Mouse (Mus musculus): ENCODE results near the gene Slc4a1. TPM values are rescaled to one million over a fixed set of nuclear protein-coding genes. Genes with fewer than 3 reads are reported as not detected.

The Slc4a1 gene
- polyA plus RNA-seq, 1 experiment, result 2.6 TPM

DNA sequence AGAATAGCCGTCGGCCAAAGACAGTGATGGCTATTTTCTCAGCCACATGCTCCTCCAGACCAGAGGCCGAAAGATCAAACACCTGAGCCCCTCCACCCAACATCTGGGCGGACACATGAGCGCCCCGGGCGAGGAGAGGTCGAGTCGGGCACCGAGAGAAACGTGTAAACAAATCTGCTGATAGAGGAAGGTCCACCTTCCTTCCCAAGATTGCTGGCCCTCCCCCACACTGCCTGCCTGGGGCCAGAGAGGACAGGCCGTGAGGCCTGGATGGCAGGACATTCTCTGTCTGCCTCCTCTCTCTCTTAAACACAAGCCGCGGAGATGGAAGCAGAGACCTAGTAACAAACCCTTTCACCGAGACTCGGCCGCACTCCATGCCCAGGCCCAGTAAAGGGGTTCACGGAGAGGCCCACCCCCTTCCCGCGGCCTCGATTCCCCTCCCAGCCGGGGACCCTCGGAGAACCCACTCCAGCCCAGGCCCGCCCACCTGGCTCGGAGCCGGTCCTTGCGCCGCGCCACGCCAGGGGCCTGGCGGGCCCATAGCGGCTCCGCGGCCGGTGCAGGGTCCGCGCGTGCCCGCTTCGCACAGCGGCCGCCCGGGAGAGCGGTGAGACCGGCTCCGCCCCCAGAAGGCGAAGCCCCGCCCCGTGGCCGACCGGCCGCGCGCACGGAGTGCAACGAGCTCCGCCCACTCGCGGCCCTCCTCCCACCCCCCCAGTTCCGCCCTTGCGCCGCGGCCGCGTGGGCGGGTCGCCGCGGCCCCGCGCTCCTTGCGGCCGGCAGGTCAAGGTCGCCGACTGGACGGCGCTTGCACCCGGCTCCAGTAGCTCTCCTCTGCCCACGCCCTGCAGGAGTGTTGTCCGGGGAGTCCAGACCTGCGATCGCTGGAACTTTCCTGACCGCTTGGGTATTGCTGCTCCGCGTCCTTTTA, 41.2 kb upstream of the Slc4a1 start:
- DNase-seq (ENCODE audit: low read depth), result peak; percentile 93
- TF ChIP-seq CTCF (IDR thresholded peaks at IDR 0.05; ENCODE audit: borderline replicate concordance, extremely low read depth, insufficient read depth, insufficient read length) (no peak), POLR2A (IDR thresholded peaks at IDR 0.05; ENCODE audit: borderline replicate concordance, extremely low read depth, insufficient read depth, insufficient read length, poor library complexity, severe bottlenecking) (peak; percentile 76)

DNA sequence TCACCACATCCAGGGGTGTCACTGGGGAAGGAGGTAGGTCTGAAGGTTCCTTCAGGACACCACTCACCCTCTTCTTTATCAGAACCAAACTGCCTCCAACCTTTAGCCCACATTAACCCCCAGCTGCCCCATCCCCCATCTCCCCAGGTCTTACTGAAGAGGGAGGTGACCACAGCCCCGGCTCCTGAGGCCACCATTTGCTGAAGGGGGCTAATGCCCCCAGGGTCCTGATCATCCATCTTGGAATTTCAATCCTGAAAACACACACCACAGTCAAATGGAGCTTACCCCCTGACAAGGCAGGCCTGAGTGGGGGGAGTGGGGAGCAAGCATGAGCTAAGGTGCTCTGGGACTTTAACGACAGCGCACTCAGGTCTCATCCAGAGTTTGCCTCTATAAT, 40.4 kb upstream of the Slc4a1 start:
- DNase-seq (ENCODE audit: low read depth), result no peak
- TF ChIP-seq CTCF (IDR thresholded peaks at IDR 0.05; ENCODE audit: borderline replicate concordance, extremely low read depth, insufficient read depth, insufficient read length) (no peak), POLR2A (IDR thresholded peaks at IDR 0.05; ENCODE audit: borderline replicate concordance, extremely low read depth, insufficient read depth, insufficient read length, poor library complexity, severe bottlenecking) (no peak)

DNA sequence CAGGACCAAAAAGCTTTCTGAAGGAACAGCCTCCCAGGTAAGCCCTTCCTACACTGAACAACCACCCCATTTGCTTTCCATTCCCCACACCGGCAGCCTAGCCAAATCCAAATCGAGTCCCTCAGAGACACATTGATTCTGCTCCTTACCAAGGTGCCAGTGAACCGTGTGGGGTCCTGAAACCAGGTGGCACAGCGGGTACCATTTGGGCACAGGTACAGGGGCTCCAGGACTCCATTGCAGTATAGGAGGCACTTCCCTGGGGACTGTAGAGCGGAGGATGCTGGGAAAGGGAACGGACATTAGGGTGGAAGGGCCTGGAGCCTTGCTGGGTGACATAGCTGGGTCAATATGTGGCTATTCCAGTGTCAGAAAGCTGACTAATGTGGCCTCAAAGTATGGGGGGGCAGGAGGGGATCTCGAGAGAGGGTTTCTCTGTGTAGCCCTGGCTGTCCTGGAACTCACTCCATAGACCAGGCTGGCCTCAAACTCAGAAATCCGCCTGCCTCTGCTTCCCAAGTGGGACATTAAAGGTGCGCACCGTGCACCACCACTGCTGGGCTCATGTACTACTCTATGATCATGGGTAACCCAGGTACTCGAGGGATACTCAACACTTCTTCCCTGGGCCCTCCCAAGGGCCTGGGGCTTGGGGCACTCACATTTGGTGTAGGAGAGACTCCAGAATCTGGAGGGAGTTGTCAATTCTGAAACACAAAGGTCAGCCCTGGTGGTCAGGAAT, 39.7 kb upstream of the Slc4a1 start:
- TF ChIP-seq POLR2A (IDR thresholded peaks at IDR 0.05; ENCODE audit: borderline replicate concordance, extremely low read depth, insufficient read depth, insufficient read length, poor library complexity, severe bottlenecking) (no peak), CTCF (IDR thresholded peaks at IDR 0.05; ENCODE audit: borderline replicate concordance, extremely low read depth, insufficient read depth, insufficient read length) (no peak)
- no peak for DNase-seq (ENCODE audit: low read depth)

DNA sequence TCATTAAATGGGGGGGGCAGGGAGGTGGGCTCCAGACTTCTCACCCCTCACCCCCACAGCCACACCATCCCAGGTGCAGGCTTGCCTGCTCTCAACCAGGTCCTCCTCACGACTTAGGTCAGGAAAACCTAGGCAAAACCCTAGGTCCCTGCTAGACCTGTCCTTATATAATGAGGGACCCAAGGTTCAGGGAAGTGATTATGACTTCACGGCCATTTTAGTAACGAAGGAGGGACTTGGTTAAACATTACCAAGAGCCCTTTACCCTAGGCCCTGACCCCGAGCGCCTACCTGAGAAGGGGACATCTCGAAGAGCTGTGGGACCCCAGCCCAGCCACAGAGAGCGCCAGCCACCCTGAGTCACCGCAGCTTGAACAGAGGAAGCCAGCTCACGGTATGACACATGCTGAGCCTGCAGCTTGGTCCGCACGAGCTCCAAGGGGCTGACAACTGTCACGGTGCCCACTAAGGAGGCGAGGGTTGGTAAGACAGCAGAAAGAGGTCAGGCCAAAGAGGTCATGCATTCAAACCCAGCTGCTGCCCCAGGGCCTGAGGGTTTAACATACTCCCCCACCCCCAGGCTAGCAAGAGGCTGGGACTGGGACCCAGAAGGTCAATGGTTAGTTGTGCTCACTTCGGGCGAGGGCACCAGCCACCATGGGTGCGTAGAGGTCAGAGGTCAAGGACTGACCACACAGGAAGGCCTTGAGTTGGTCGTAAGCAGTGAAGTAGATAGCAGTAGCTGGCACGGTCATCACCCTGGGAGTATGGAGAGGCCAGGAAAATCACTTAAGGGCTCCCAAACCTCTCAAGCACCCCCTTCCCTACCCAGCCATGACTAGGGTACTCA, 38.4 kb upstream of the Slc4a1 start:
- no peak for DNase-seq (ENCODE audit: low read depth)
- no peak for TF ChIP-seq POLR2A (IDR thresholded peaks at IDR 0.05; ENCODE audit: borderline replicate concordance, extremely low read depth, insufficient read depth, insufficient read length, poor library complexity, severe bottlenecking)
- no peak for TF ChIP-seq CTCF (IDR thresholded peaks at IDR 0.05; ENCODE audit: borderline replicate concordance, extremely low read depth, insufficient read depth, insufficient read length)

DNA sequence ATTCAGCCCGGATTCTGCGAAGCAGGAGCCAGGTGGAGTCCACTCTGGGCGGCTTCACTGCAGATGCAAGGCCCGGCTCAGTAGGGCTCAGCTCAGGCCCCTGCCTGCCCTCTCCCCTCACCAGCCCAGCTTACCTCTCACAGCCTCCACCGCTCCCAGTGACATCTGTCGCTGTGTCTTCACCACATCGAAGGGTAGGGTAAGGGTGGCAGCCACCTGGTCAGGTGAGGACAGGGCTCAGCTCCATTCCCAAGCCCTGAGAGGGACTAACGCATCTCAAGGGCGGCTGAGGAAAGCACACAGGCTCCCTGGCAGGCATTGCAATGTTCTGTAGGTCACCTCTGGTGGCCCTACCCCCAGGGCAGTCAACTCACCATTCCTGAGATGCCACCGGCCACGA, 37.7 kb upstream of the Slc4a1 start:
- TF ChIP-seq CTCF (IDR thresholded peaks at IDR 0.05; ENCODE audit: borderline replicate concordance, extremely low read depth, insufficient read depth, insufficient read length) (no peak), POLR2A (IDR thresholded peaks at IDR 0.05; ENCODE audit: borderline replicate concordance, extremely low read depth, insufficient read depth, insufficient read length, poor library complexity, severe bottlenecking) (no peak)
- DNase-seq (ENCODE audit: low read depth), result no peak

DNA sequence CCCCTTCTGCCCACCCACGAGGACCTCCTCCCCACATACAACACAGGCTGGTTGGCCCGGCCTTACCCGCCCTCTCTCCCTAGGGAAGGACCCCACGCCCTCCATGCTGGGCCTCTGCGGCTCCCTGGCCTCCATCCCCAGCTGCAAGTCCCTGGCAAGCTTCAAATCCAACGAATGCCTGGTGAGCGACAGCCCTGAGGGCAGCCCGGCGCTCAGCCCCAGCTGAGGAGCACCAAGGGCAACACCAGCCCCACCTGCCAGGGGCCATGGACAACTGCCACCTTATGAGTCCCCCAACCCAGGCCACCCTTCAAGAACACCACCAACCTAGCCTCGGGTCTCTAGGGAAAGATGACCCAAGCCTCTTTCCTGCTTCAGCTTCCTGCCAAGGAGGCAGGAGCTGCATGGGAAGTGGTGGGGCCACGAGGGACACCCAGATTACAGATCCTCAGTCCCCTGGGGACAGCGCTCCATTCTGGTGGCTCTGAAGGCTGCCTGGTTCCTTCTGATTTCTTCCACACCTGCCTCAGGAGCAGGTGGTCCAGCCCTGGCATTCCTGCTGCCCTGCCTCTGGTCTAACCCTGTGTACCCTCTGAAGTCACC, 36.0 kb upstream of the Slc4a1 start:
- TF ChIP-seq POLR2A (IDR thresholded peaks at IDR 0.05; ENCODE audit: borderline replicate concordance, extremely low read depth, insufficient read depth, insufficient read length, poor library complexity, severe bottlenecking) (no peak), CTCF (IDR thresholded peaks at IDR 0.05; ENCODE audit: borderline replicate concordance, extremely low read depth, insufficient read depth, insufficient read length) (no peak)
- DNase-seq (ENCODE audit: low read depth), result no peak

DNA sequence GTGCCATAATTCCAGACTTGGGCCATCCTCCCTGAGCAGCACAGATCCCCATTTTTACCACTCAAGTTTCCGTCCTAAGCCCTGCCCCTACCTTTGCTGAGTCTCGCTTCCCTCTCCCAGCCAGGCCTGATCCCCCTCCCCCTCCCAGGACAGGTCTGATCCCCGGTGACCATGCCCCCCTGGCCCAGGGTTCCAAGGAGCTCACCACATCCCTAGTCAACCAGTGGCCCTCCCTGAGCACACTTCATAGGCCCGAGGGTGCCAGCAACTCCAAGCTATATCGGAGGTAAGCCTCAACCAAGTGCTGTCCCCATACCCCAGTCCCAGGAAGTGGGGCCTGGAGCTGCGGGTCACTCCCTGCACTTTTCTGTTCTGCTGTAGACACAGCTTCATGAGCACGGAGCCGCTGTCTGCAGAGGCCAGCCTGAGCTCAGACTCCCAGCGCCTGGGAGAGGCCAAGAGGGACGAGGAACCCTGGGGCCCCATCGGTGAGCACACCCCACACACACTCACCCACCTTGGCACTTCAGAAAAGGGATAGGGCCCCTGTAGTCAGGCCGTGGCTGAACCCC, 34.6 kb upstream of the Slc4a1 start:
- TF ChIP-seq CTCF (IDR thresholded peaks at IDR 0.05; ENCODE audit: borderline replicate concordance, extremely low read depth, insufficient read depth, insufficient read length) (no peak), POLR2A (IDR thresholded peaks at IDR 0.05; ENCODE audit: borderline replicate concordance, extremely low read depth, insufficient read depth, insufficient read length, poor library complexity, severe bottlenecking) (no peak)
- DNase-seq (ENCODE audit: low read depth), result no peak

DNA sequence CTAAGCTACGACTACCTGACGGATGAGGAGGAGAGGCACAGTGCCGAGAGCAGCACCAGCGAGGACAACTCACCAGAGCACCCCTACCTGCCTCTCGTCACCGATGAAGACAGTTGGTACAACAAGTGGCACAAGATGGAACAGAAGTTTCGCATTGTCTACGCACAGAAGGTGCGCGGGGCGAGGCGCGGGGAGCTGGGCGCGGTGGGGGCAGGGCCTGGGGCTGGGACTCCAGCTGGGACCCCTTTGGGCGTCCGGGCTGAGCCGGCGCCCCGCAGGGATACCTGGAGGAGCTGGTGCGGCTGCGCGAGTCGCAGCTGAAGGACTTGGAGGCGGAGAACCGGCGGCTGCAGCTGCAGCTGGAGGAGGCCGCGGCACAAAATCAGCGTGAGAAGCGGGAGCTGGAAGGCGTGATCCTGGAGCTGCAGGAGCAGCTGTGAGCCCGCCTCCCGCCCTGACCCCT, 33.6 kb upstream of the Slc4a1 start:
- peak; percentile 56 for DNase-seq (ENCODE audit: low read depth)
- TF ChIP-seq CTCF (IDR thresholded peaks at IDR 0.05; ENCODE audit: borderline replicate concordance, extremely low read depth, insufficient read depth, insufficient read length) (no peak), POLR2A (IDR thresholded peaks at IDR 0.05; ENCODE audit: borderline replicate concordance, extremely low read depth, insufficient read depth, insufficient read length, poor library complexity, severe bottlenecking) (no peak)

DNA sequence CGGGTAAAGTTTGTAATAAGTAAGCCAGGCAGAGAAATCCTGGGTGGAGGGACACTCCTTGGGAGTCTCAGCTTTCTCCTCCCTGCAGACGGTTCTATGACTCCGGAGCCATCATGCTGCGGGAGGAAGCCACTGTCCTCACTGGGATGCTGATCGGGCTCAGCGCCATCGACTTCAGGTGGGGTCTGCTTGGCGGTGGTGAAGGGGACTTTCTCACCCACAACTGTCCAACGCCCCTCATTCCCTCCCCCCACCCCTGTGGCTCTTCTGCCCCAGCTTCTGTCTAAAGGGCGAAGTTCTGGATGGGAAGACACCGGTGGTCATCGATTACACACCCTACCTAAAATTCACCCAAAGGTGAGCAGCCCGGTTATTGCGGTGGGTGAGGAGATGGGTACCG, 33.1 kb upstream of the Slc4a1 start:
- TF ChIP-seq POLR2A (IDR thresholded peaks at IDR 0.05; ENCODE audit: borderline replicate concordance, extremely low read depth, insufficient read depth, insufficient read length, poor library complexity, severe bottlenecking), result no peak
- TF ChIP-seq CTCF (IDR thresholded peaks at IDR 0.05; ENCODE audit: borderline replicate concordance, extremely low read depth, insufficient read depth, insufficient read length), result no peak
- DNase-seq (ENCODE audit: low read depth), result no peak

Measured in brain, embryonic 14.5 days (tissue).